ENCODE assay signal across 9 mouse cellular contexts in genomic region chr19:43916586-43917405, GRCm38 (mm10). TPM values are rescaled to one million over a fixed set of nuclear protein-coding genes. Genes with fewer than 3 reads are reported as not detected.
DNase-seq lines count a peak whose midpoint lies in the region; ATAC-seq and TF ChIP-seq lines count a peak whose summit lies in the region.
"Had no signal": no experiment of that assay in that cellular context is flagged by ENCODE, and none has a peak within 500 bp of the region (broad histone marks: within the 10 kb centered on the region; RNA-seq: fewer than 3 reads in every experiment).

No protein-coding gene starts in this region.

- peak; percentile 63 for DNase-seq in 416B (ENCODE audit: low read depth)
- peak; percentile 32 for DNase-seq in heart, postnatal 4 days
- DNase-seq in lung, postnatal 4 days, result peak; percentile 55 to 56
- DNase-seq in hindbrain, embryonic 11.5 days (ENCODE audit: low spot score), result no peak
- DNase-seq in gastrocnemius, postnatal 25 days, result no peak

- H3K27ac ChIP-seq in hindbrain, embryonic 11.5 days (ENCODE audit: low read depth, low read length), result no peak overlapping the region
- H3K27ac ChIP-seq: hindbrain, embryonic 15.5 days; midbrain, embryonic 15.5 days had no signal

- H3K4me2 ChIP-seq in hindbrain, embryonic 11.5 days (replicated peaks; ENCODE audit: low read depth, low read length), result no peak overlapping the region
- H3K4me2 ChIP-seq: hindbrain, embryonic 15.5 days; midbrain, embryonic 15.5 days had no signal

- H3K9me3 ChIP-seq in E14TG2a.4 (ENCODE audit: low read length), result no peaks in the 10 kb centered on the region
- no peaks in the 10 kb centered on the region for H3K9me3 ChIP-seq in hindbrain, embryonic 11.5 days (ENCODE audit: control insufficient read depth, low read length)
- H3K9me3 ChIP-seq: hindbrain, embryonic 15.5 days; midbrain, embryonic 15.5 days had no signal

- H3K36me3 ChIP-seq in E14TG2a.4 (ENCODE audit: insufficient read depth, low read length), result no peaks in the 10 kb centered on the region
- no peaks in the 10 kb centered on the region for H3K36me3 ChIP-seq in hindbrain, embryonic 11.5 days (ENCODE audit: control insufficient read depth, insufficient read depth, low read length)
- H3K36me3 ChIP-seq: hindbrain, embryonic 15.5 days; midbrain, embryonic 15.5 days had no signal

- TF ChIP-seq CTCF in E14TG2a.4 (conservative IDR thresholded peaks at IDR 0.05; ENCODE audit: low read length), result no peak

- H3K9ac ChIP-seq in hindbrain, embryonic 11.5 days (ENCODE audit: low read depth, low read length), result no peak overlapping the region
- H3K9ac ChIP-seq: hindbrain, embryonic 15.5 days; midbrain, embryonic 15.5 days had no signal

- 73% methylated on average over 21 of the region's 21 CpGs for WGBS in hindbrain, embryonic 11.5 days

- no peak for ATAC-seq in hindbrain, embryonic 11.5 days (ENCODE audit: low FRiP score)
- no peak for ATAC-seq in monocyte, adult 5-6 weeks (replicated peaks; ENCODE audit: insufficient number of reproducible peaks, low FRiP score, low TSS enrichment, poor library complexity, severe bottlenecking)
- ATAC-seq: midbrain, embryonic 15.5 days had no signal

- H3K4me1 ChIP-seq in E14TG2a.4 (replicated peaks; ENCODE audit: low read depth, low read length), result peaks cover 54% of the 10 kb centered on the region
- H3K4me1 ChIP-seq in hindbrain, embryonic 11.5 days (replicated peaks; ENCODE audit: control insufficient read depth, insufficient read depth, low read length), result 0 out of 2 replicates have a peak, but pooled peaks cover 2% of the 10 kb centered on the region

- H3K27me3 ChIP-seq in E14TG2a.4 (ENCODE audit: insufficient read depth, low read length), result no peaks in the 10 kb centered on the region
- no peaks in the 10 kb centered on the region for H3K27me3 ChIP-seq in hindbrain, embryonic 11.5 days (ENCODE audit: control insufficient read depth, insufficient read depth, low read length)
- H3K27me3 ChIP-seq: hindbrain, embryonic 15.5 days; midbrain, embryonic 15.5 days had no signal

- H3K4me3 ChIP-seq in E14TG2a.4 (replicated peaks; ENCODE audit: low read length), result peak overlapping the region; percentile 66
- H3K4me3 ChIP-seq in hindbrain, embryonic 11.5 days (ENCODE audit: low read depth, low read length), result no peak overlapping the region
- H3K4me3 ChIP-seq: hindbrain, embryonic 15.5 days; midbrain, embryonic 15.5 days had no signal

RNA-seq across cellular contexts. Expression of gene Dnmbp, which starts 23.2 kb away (rescaled TPM):
- 10 to 100 TPM; 12.5 to 13.6 TPM for total RNA-seq in heart, postnatal 4 days (2021)
- polyA plus RNA-seq in hindbrain, embryonic 11.5 days (2014; fragmentation: Nextera tagmentation; extraction: Ambion mirVana), result 12.2 and 13.5 TPM in 2 replicates
- total RNA-seq in gastrocnemius, postnatal 25 days (2021), result 1 to 10 TPM; 7.9 to 10.0 TPM
- 8.7 to 12.2 TPM (median 9.3 TPM) in 3 replicates for total RNA-seq in monocyte, adult 5-6 weeks (2017)

Comparison
In these comparisons a context has a peak if more than half of its experiments do, and no peak if none do; other contexts are left out.
1. DNase-seq: peak in 416B (single experiment), heart, postnatal 4 days (single experiment) and lung, postnatal 4 days (2 of 2); none in hindbrain, embryonic 11.5 days (single experiment) and gastrocnemius, postnatal 25 days (single experiment).